Mouse (Mus musculus) liver, adult 2 months (tissue): ENCODE data around the gene Irf3.

Experiments used
- CTCF ChIP-seq: fragments of 200-500 bp; IDR thresholded peaks from 2 replicates; pipeline ENCODE4 v1.5.1; 2011; ENCODE audit warnings: low read depth, low read length, control low read depth
- POLR2A ChIP-seq: fragments of 200-500 bp; IDR thresholded peaks from 2 replicates; pipeline ENCODE4 v1.6.1; 2011; ENCODE audit warnings: low read length, control low read depth; ENCODE audit not compliant: insufficient read depth; ENCODE audit errors: extremely low read depth

- TF ChIP-seq CTCF = no peak
- TF ChIP-seq POLR2A = no peak
Measured at GRCm38 (mm10) chr7:45007141-45007540, 9.7 kb downstream of the Irf3 start.
